Mouse (Mus musculus) liver, adult 2 months (tissue): ENCODE measurements around the gene Tomm40l. TPM values are rescaled to one million over a fixed set of nuclear protein-coding genes. Genes with fewer than 3 reads are reported as not detected.
A peak's percentile ranks its signal among the peaks of the same experiment; 100 is the strongest.

ENCODE experiments used
- DNase-seq: peaks from one replicate; pipeline ENCODE4 v3.0.0-alpha.2; 2011; ENCODE audit warnings: low read depth, low spot score; ENCODE audit errors: extremely low read depth
- H3K27ac ChIP-seq: fragments of 200-500 bp; replicated peaks from 2 replicates; pipeline ENCODE4 v1.5.1; 2012; ENCODE audit warnings: low read depth, mild to moderate bottlenecking, control low read depth, inconsistent platforms, low read length; ENCODE audit not compliant: insufficient read depth
- H3K27me3 ChIP-seq: fragments of 200-500 bp; 2 replicates; pipeline ENCODE4 v1.6.1; 2012; ENCODE audit warnings: mild to moderate bottlenecking, moderate library complexity, low read length, inconsistent platforms; ENCODE audit not compliant: control insufficient read depth, insufficient read depth
- H3K36me3 ChIP-seq: fragments of 200-500 bp; 2 replicates; pipeline ENCODE4 v1.6.1; 2012; ENCODE audit warnings: low read length, inconsistent platforms; ENCODE audit not compliant: control insufficient read depth, insufficient read depth
- H3K4me1 ChIP-seq: fragments of 200-500 bp; 2 replicates; pipeline ENCODE4 v1.6.1; 2011; ENCODE audit warnings: low read length; ENCODE audit not compliant: control insufficient read depth, insufficient read depth
- H3K4me3 ChIP-seq: fragments of 200-500 bp; 2 replicates; pipeline ENCODE4 v1.5.1; 2011; ENCODE audit warnings: low read depth, mild to moderate bottlenecking, control low read depth, low read length, moderate library complexity; ENCODE audit not compliant: insufficient read depth
- H3K79me2 ChIP-seq: fragments of 200-500 bp; 2 replicates; pipeline ENCODE4 v1.6.1; 2012; ENCODE audit warnings: inconsistent platforms, mild to moderate bottlenecking, low read length, moderate library complexity; ENCODE audit not compliant: control insufficient read depth, insufficient read depth
- H3K9ac ChIP-seq: fragments of 200-500 bp; 2 replicates; pipeline ENCODE4 v1.6.1; 2012; ENCODE audit warnings: low read depth, mild to moderate bottlenecking, control low read depth, inconsistent platforms, low read length
- CTCF ChIP-seq: fragments of 200-500 bp; IDR thresholded peaks from 2 replicates; pipeline ENCODE4 v1.5.1; 2011; ENCODE audit warnings: low read depth, low read length, control low read depth
- POLR2A ChIP-seq: fragments of 200-500 bp; IDR thresholded peaks from 2 replicates; pipeline ENCODE4 v1.6.1; 2011; ENCODE audit warnings: low read length, control low read depth; ENCODE audit not compliant: insufficient read depth; ENCODE audit errors: extremely low read depth
- WGBS: fragments of 180-500 bp; shearing (Covaris S2); methylation state at CpG from one replicate; pipeline ENCODE4 v1.1.7; 2018; 5-methylcytosine and 5-hydroxymethylcytosine counted together
- polyA plus RNA-seq: library from polyadenylated mRNA; depleted of rRNA; stranded (reverse); fragments of >200 nt; gene quantifications from 2 replicates; pipeline ENCODE4 v1.2.3, GENCODE M21; 2012; rRNA removed
- total RNA-seq: library from RNA; depleted of rRNA; stranded (reverse); fragments of >200 nt; gene quantifications from 2 replicates; pipeline ENCODE4 v1.2.3, GENCODE M21; 2014; rRNA removed

The Tomm40l gene
- 5.5 and 10.7 TPM in 2 replicates for total RNA-seq
- polyA plus RNA-seq: 6.7 and 9.7 TPM in 2 replicates

- H3K27me3 ChIP-seq: no peaks in the 10 kb centered on the region
- peak; percentile 11; the same call in 1 of the 2 replicates for TF ChIP-seq POLR2A
- 0 out of 2 replicates have a peak, but pooled peaks have one; percentile 22 for TF ChIP-seq CTCF
- WGBS: 3% methylated on average over 28 of the region's 28 CpGs
Measured at GRCm38 (mm10) chr1:171222238-171223155, at the start of gene Tomm40l. TSS of gene Tomm40l (minus strand) at chr1:171222514.

GRCm38 (mm10) chr1:171272086-171272485, 49.8 kb upstream of the Tomm40l start:
- H3K27ac ChIP-seq: no peak overlapping the region
- no peak for DNase-seq
- H3K4me1 ChIP-seq: peaks cover 5% of the 10 kb centered on the region; the same call in 1 of the 2 replicates
- WGBS: 90% methylated on average over 3 of the region's 3 CpGs
- no peak for TF ChIP-seq POLR2A
- no peak for TF ChIP-seq CTCF
- no peak overlapping the region for H3K9ac ChIP-seq
- peaks cover 17% of the 10 kb centered on the region; the same call in 1 of the 2 replicates for H3K36me3 ChIP-seq
- H3K27me3 ChIP-seq: no peaks in the 10 kb centered on the region
- H3K4me3 ChIP-seq: no peak overlapping the region
- H3K79me2 ChIP-seq: no peaks in the 10 kb centered on the region

More at GRCm38 (mm10) chr1:171222238-171223155, at the start of gene Tomm40l:
- Histone ChIP-seq H3K4me3 (peak within 1 kb of the TSS; percentile 58), H3K27ac (peak within 1 kb of the TSS; percentile 74), H3K36me3 (peaks cover 29% of the 10 kb centered on the region), H3K4me1 (peaks cover 11% of the 10 kb centered on the region), H3K9ac (peak within 1 kb of the TSS; percentile 59), H3K79me2 (no peaks in the 10 kb centered on the region)
- peak; percentile 97 for DNase-seq

- H3K36me3 ChIP-seq: peaks cover 16% of the 10 kb centered on the region; the same call in 1 of the 2 replicates
Measured at GRCm38 (mm10) chr1:171271622-171272021, 49.3 kb upstream of the Tomm40l start.

GRCm38 (mm10) chr1:171271196-171271595, 48.9 kb upstream of the Tomm40l start:
- no peak for TF ChIP-seq CTCF
- no peak for TF ChIP-seq POLR2A
- Histone ChIP-seq H3K4me1 (peaks cover 5% of the 10 kb centered on the region; the same call in 1 of the 2 replicates), H3K4me3 (peak overlapping the region; percentile 91; the same call in 1 of the 2 replicates), H3K36me3 (peaks cover 16% of the 10 kb centered on the region; the same call in 1 of the 2 replicates), H3K79me2 (no peaks in the 10 kb centered on the region), H3K27ac (no peak overlapping the region), H3K27me3 (no peaks in the 10 kb centered on the region), H3K9ac (peak overlapping the region; percentile 19; the same call in 1 of the 2 replicates)
- no peak for DNase-seq
- 64% methylated on average over 9 of the region's 9 CpGs for WGBS

More at GRCm38 (mm10) chr1:171271622-171272021, 49.3 kb upstream of the Tomm40l start:
- H3K9ac ChIP-seq: no peak overlapping the region
- no peak overlapping the region for H3K27ac ChIP-seq
- peaks cover 5% of the 10 kb centered on the region; the same call in 1 of the 2 replicates for H3K4me1 ChIP-seq
- 76% methylated on average over 10 of the region's 10 CpGs for WGBS
- no peaks in the 10 kb centered on the region for H3K27me3 ChIP-seq
- DNase-seq: no peak
- no peak for TF ChIP-seq POLR2A
- TF ChIP-seq CTCF: no peak
- no peak overlapping the region for H3K4me3 ChIP-seq
- H3K79me2 ChIP-seq: no peaks in the 10 kb centered on the region

GRCm38 (mm10) chr1:171270573-171270900, 48.2 kb upstream of the Tomm40l start:
- 1% methylated on average over 19 of the region's 19 CpGs for WGBS
- no peak for DNase-seq
- peaks cover 5% of the 10 kb centered on the region; the same call in 1 of the 2 replicates for H3K4me1 ChIP-seq
- TF ChIP-seq CTCF: no peak
- no peak for TF ChIP-seq POLR2A
- H3K79me2 ChIP-seq: no peaks in the 10 kb centered on the region
- H3K27me3 ChIP-seq: no peaks in the 10 kb centered on the region
- H3K27ac ChIP-seq: peak overlapping the region; percentile 49
- H3K9ac ChIP-seq: peak overlapping the region; percentile 81
- H3K36me3 ChIP-seq: peaks cover 11% of the 10 kb centered on the region; the same call in 1 of the 2 replicates
- peak overlapping the region; percentile 91 for H3K4me3 ChIP-seq
